Mouse (Mus musculus) forebrain, embryonic 16.5 days (tissue): Measurements from ENCODE around the gene Ptpn6. TPM values are rescaled to one million over a fixed set of nuclear protein-coding genes. Genes with fewer than 3 reads are reported as not detected.
A peak's percentile ranks its signal among the peaks of the same experiment; 100 is the strongest.

Experiments
- ATAC-seq: fragments of 200-750 bp; cut with Nextera tagmentation; 2 replicates; pipeline ENCODE4 v1.8.0; 2017; ENCODE audit warnings: mild to moderate bottlenecking, moderate library complexity
- H3K27ac ChIP-seq: fragments of 300-500 bp; sonication (generic); 2 replicates; pipeline ENCODE4 v1.5.1; 2014; ENCODE audit warnings: low read length, control low read depth
- H3K27me3 ChIP-seq: fragments of 300-500 bp; sonication (generic); replicated peaks from 2 replicates; pipeline ENCODE4 v1.6.1; 2014; ENCODE audit warnings: low read length; ENCODE audit not compliant: control insufficient read depth, insufficient read depth
- H3K36me3 ChIP-seq: fragments of 300-500 bp; sonication (generic); 2 replicates; pipeline ENCODE4 v1.6.1; 2014; ENCODE audit not compliant: control insufficient read depth, insufficient read depth
- H3K4me1 ChIP-seq: fragments of 300-500 bp; sonication (generic); replicated peaks from 2 replicates; pipeline ENCODE4 v1.6.1; 2014; ENCODE audit warnings: low read length; ENCODE audit not compliant: control insufficient read depth, insufficient read depth
- H3K4me2 ChIP-seq: fragments of 300-500 bp; sonication (generic); 2 replicates; pipeline ENCODE4 v1.6.1; 2014; ENCODE audit warnings: mild to moderate bottlenecking, low read length, control low read depth
- H3K4me3 ChIP-seq: fragments of 300-500 bp; sonication (generic); replicated peaks from 2 replicates; pipeline ENCODE4 v1.5.1; 2014; ENCODE audit warnings: mild to moderate bottlenecking, low read length, control low read depth
- H3K9ac ChIP-seq: fragments of 300-500 bp; sonication (generic); replicated peaks from 2 replicates; pipeline ENCODE4 v1.6.1; 2014; ENCODE audit warnings: low read depth, low read length, control low read depth
- H3K9me3 ChIP-seq: fragments of 300-500 bp; sonication (generic); 2 replicates; pipeline ENCODE4 v1.6.1; 2016; ENCODE audit warnings: low read length; ENCODE audit not compliant: control insufficient read depth
- WGBS: fragments of 180-500 bp; shearing (Covaris S2); extraction: QIAGEN DNeasy Blood & Tissue Kit; methylation state at CpG from one replicate; pipeline ENCODE4 v1.1.7; 2014; 5-methylcytosine and 5-hydroxymethylcytosine counted together
- polyA plus RNA-seq: library from polyadenylated mRNA; unstranded; fragments of >200 nt; fragmentation: Nextera tagmentation; extraction: Ambion mirVana; gene quantifications from 2 replicates; pipeline ENCODE4 v1.2.1, GENCODE M21; 2015

Gene Ptpn6
- polyA plus RNA-seq, 1 experiment from 2014 or later, result 3.3 TPM

GRCm38 (mm10) chr6:124756652-124757350 lies 18.3 kb upstream of the Ptpn6 start:
- H3K9me3 ChIP-seq, result no peaks in the 10 kb centered on the region
- WGBS, result 1% methylated on average over 47 of the region's 54 CpGs
- peaks cover 43% of the 10 kb centered on the region for H3K4me1 ChIP-seq

GRCm38 (mm10) chr6:124755831-124756595 lies 17.5 kb upstream of the Ptpn6 start, which contains the start of the genes Gm45234 and Atn1:
Gene Gm45234 (minus strand): TSS chr6:124756021.
Gene Atn1 (minus strand): TSS chr6:124756524.
- Histone ChIP-seq H3K36me3 (no peaks in the 10 kb centered on the region), H3K27me3 (no peaks in the 10 kb centered on the region), H3K27ac (peak within 1 kb of the TSS; percentile 95), H3K9ac (peak within 1 kb of the TSS; percentile 82), H3K4me3 (peak within 1 kb of the TSS; percentile 64), H3K9me3 (no peaks in the 10 kb centered on the region), H3K4me1 (peaks cover 43% of the 10 kb centered on the region), H3K4me2 (peak within 1 kb of the TSS; percentile 57)
- WGBS, result 0% methylated on average over 36 of the region's 100 CpGs
- peak; percentile 57 for ATAC-seq

More at GRCm38 (mm10) chr6:124756652-124757350, 18.3 kb upstream of the Ptpn6 start:
- H3K9ac ChIP-seq, result peak overlapping the region; percentile 82
- peak overlapping the region; percentile 64 for H3K4me3 ChIP-seq
- peak overlapping the region; percentile 54 for H3K4me2 ChIP-seq
- no peaks in the 10 kb centered on the region for H3K36me3 ChIP-seq
- ATAC-seq, result peak; percentile 72
- no peaks in the 10 kb centered on the region for H3K27me3 ChIP-seq
- H3K27ac ChIP-seq, result peak overlapping the region; percentile 95

GRCm38 (mm10) chr6:124755306-124755705 lies 16.8 kb upstream of the Ptpn6 start:
- no peak for ATAC-seq
- Histone ChIP-seq H3K27me3 (no peaks in the 10 kb centered on the region), H3K9ac (peak overlapping the region; percentile 82), H3K4me3 (peak overlapping the region; percentile 64), H3K4me2 (peak overlapping the region; percentile 57), H3K36me3 (no peaks in the 10 kb centered on the region), H3K27ac (peak overlapping the region; percentile 95), H3K4me1 (peaks cover 43% of the 10 kb centered on the region), H3K9me3 (no peaks in the 10 kb centered on the region)
- WGBS, result 0% methylated on average over 3 of the region's 3 CpGs

GRCm38 (mm10) chr6:124753861-124754260 lies 15.3 kb upstream of the Ptpn6 start:
- ATAC-seq, result no peak
- H3K4me2 ChIP-seq, result no peak overlapping the region
- WGBS, result 95% methylated on average over 2 of the region's 2 CpGs
- no peak overlapping the region for H3K4me3 ChIP-seq
- H3K27me3 ChIP-seq, result no peaks in the 10 kb centered on the region
- no peak overlapping the region for H3K9ac ChIP-seq
- no peaks in the 10 kb centered on the region for H3K9me3 ChIP-seq
- peaks cover 40% of the 10 kb centered on the region for H3K4me1 ChIP-seq
- 0 out of 2 replicates have a peak, but pooled peaks cover 3% of the 10 kb centered on the region for H3K36me3 ChIP-seq
- H3K27ac ChIP-seq, result no peak overlapping the region

- Histone ChIP-seq H3K27ac (no peak overlapping the region), H3K4me1 (peaks cover 29% of the 10 kb centered on the region), H3K4me3 (no peak overlapping the region), H3K9ac (no peak overlapping the region), H3K9me3 (no peaks in the 10 kb centered on the region), H3K36me3 (peaks cover 10% of the 10 kb centered on the region), H3K4me2 (no peak overlapping the region), H3K27me3 (no peaks in the 10 kb centered on the region)
- WGBS, result 87% methylated on average over 8 of the region's 8 CpGs
- no peak for ATAC-seq
These were observed 11.9 kb upstream of the Ptpn6 start for GRCm38 (mm10) chr6:124750405-124750804.

GRCm38 (mm10) chr6:124746654-124747632 lies 8.4 kb upstream of the Ptpn6 start:
- H3K4me3 ChIP-seq, result peak overlapping the region; percentile 50; the same call in 1 of the 2 replicates
- H3K9ac ChIP-seq, result no peak overlapping the region
- no peaks in the 10 kb centered on the region for H3K27me3 ChIP-seq
- WGBS, result 83% methylated on average over 7 of the region's 7 CpGs
- peak overlapping the region; percentile 75 for H3K4me2 ChIP-seq
- no peaks in the 10 kb centered on the region for H3K9me3 ChIP-seq
- H3K36me3 ChIP-seq, result peaks cover 15% of the 10 kb centered on the region
- peaks cover 18% of the 10 kb centered on the region for H3K4me1 ChIP-seq
- no peak overlapping the region for H3K27ac ChIP-seq
- no peak for ATAC-seq

- peak overlapping the region; percentile 75 for H3K4me2 ChIP-seq
- H3K4me1 ChIP-seq, result peaks cover 23% of the 10 kb centered on the region
- H3K36me3 ChIP-seq, result peaks cover 15% of the 10 kb centered on the region
- H3K27me3 ChIP-seq, result no peaks in the 10 kb centered on the region
- H3K4me3 ChIP-seq, result peak overlapping the region; percentile 50
- H3K9me3 ChIP-seq, result no peaks in the 10 kb centered on the region
- peak; percentile 1 for ATAC-seq
- WGBS, result 15% methylated on average over 8 of the region's 8 CpGs
- peak overlapping the region; percentile 81 for H3K27ac ChIP-seq
- peak overlapping the region; percentile 74 for H3K9ac ChIP-seq
These were observed 7.7 kb upstream of the Ptpn6 start for GRCm38 (mm10) chr6:124746296-124746605.

GRCm38 (mm10) chr6:124745490-124746295 lies 7.2 kb upstream of the Ptpn6 start:
- Histone ChIP-seq H3K9me3 (no peaks in the 10 kb centered on the region), H3K4me2 (peak overlapping the region; percentile 75), H3K9ac (peak overlapping the region; percentile 74), H3K4me1 (peaks cover 23% of the 10 kb centered on the region), H3K4me3 (peak overlapping the region; percentile 50), H3K27me3 (no peaks in the 10 kb centered on the region), H3K36me3 (peaks cover 15% of the 10 kb centered on the region), H3K27ac (peak overlapping the region; percentile 81)
- WGBS, result under 1% methylated on average over 76 of the region's 85 CpGs
- ATAC-seq, result peak; percentile 82
